Mouse (Mus musculus) WW6 (cell line): ENCODE data around the gene Rapgef2.

Experiments used
- DNase-seq: peaks from one replicate; pipeline ENCODE4 v3.0.0-alpha.2; 2013; ENCODE audit warnings: low read depth, low spot score

Rapgef2 gene

DNA sequence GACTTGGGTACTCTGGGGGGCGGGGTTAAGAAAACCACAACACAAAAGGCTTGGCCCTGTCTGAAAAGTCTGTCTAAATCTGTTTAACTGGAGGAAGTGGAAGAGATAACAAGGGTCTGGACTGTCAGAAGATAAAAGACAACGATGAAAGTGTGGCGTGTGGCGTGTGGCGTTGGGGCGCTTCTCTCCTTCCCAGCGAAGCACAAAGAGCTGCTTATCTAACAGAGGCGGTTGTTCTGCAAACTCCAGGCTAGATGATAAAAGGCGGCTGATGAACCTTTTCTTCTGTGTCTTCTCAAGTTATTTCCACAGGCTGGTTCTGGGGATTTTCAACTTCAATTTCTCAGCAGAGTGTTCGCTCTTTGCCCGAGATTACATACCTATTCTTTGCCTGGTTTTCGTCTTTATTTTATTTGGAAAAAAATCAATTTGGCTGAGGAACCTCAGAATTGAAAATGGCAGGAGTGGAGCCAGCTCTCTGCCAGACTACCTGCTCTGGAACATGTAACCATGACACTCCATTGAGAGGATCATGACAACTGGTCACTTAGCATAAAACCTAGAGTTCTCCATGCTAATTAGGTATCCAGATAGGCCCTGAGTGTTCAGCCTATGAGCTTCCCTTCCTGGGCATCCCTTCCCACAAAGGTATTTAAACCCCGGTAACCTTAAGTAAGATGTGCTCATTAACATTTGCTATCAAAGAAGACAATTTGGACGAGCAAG lies 258.0 kb downstream of the Rapgef2 start:
- no peak for DNase-seq

DNA sequence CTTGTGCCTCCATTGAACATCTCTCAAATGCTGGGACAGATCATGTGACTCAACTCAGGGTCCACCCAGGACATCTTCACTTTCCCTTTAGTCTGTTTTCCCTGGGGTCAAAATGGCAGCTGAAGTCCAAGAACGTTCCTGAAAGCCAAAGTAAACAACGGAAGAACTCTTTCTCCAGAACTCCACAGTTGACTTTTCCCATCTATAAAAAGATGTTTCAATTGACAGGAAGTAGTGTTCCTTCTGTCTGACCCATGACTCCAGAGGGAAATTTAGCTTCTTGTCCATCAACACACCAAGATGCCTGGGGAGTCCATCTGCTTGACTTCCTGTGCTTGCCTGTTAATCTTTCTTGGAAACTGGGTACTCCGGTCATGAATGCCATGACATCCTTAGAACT lies 260.3 kb downstream of the Rapgef2 start:
- DNase-seq: no peak

GRCm38 (mm10) chr3:79023735-79024328 lies 262.5 kb downstream of the Rapgef2 start:
- no peak for DNase-seq

- no peak for DNase-seq
Observed at GRCm38 (mm10) chr3:79022690-79023089, 263.6 kb downstream of the Rapgef2 start.

GRCm38 (mm10) chr3:79017440-79017839 lies 268.9 kb downstream of the Rapgef2 start:
- DNase-seq: no peak

GRCm38 (mm10) chr3:79016830-79017229 lies 269.5 kb downstream of the Rapgef2 start:
- no peak for DNase-seq

DNA sequence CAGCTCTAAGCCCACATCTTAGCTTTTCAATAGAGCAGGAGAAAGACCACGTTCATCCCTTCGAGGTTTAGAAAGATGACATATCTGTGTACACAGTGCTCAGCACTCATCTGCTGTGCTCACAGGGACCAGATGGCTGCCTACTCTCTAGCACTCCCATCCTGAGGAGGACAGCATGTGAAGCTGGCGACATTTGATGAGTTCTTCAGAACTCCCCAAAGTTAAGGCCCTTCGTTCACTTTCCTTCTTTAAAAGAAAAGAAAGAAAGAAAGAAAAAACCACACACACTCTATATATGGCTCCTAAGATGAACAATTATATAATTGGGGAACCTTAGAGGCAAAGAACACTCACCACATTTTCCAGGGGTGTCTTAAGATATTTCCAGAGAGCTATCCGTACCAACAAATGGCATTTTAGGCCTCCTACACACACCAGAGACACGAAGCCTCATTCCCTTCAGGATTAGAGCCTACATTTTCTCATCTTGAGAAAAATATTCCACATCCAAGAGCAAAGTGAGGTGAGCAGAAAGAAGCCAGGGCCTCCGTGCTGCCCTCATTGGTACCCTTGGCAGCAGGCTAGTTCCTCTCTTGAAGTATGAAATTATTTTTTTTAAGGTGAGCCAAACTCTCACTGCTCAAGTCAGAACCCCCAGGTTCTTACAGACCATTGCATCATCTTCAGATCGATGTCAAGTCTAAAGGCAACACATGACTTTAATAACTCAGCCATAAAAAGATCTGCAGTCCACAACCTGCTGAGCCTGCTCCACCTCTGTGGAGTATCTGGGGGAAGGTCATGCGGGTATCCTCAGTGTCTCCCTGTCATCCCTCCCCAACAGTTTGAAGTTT lies 270.5 kb downstream of the Rapgef2 start:
- no peak for DNase-seq
